Mouse (Mus musculus): ENCODE data around the gene Wdfy4.

The Wdfy4 gene

DNA sequence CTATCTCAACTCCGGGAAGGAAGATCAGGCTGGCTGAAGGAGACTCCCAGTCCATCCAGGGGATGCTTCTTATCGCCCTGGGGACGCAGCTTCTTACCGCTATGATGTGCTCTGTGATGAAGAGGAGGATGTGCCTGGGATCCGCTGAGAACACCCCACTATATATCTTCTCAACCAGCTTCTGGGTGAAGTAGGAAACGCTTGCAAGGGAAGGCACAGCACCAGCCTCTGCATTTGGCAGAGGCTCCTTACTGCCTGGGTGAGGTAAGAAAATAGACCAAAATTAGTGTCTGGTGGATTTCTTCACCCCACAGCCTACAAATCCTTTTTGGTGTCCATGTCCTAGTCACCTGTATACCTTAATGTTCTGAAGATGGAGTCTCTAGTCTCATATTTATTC lies 107.2 kb downstream of the Wdfy4 start:
- no peak for DNase-seq

DNA sequence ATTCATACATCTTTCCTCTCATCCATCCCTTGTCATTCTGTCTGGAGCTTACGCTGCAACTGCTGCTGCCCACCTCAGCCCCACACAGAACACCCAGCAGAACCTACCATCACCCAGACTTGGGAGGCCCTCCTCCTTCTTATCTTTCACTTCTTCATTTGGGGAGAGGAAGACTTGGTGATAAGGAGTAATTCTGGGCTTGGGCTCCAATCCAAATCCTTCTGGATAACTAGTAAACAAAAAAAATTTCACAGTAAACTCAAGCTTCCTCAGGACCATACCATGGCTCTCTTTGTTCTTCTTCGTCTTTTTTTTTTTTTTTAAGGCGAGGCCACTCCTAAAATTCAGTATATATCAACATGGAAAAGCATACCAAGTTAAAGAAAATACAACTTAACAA lies 112.0 kb downstream of the Wdfy4 start:
- no peak for DNase-seq

DNA sequence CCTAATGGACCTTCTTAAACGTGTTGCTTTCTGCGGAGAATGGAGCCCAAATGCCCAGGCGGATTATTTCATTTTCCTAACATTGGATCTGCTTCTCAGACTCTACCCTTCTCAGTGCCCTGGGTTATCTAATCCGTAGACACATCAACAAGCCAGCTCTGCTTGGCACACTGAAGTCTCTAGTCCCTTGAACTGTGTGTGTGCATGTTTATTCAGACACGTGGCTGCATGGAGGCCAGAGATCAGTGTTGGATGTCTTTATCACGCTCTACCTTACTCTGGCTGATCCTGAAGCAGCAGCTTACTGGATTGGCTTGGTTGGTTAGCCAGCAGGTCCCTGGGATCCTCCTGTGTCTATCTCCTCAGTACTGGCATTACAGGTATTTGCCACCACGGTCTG lies 113.0 kb downstream of the Wdfy4 start:
- no peak for DNase-seq

DNA sequence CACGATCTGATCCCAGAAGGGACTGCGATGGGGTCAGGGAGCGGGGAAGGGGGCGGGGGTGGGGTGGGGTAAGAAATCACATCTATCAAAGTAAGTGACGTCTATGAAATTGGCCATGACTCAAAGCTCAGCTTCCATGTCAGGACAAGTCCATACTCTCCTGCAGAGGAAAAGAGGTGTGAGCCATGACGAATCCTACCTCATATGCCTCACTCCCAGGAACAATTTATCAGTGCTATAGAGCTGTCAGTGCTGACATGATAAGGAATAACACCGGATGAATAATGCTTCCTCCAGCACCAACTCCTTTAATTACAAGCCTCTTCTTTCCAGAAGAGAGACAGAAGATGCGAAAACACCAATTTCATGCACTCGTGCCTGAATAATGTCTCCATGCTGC lies 117.6 kb downstream of the Wdfy4 start:
- no peak for DNase-seq

DNA sequence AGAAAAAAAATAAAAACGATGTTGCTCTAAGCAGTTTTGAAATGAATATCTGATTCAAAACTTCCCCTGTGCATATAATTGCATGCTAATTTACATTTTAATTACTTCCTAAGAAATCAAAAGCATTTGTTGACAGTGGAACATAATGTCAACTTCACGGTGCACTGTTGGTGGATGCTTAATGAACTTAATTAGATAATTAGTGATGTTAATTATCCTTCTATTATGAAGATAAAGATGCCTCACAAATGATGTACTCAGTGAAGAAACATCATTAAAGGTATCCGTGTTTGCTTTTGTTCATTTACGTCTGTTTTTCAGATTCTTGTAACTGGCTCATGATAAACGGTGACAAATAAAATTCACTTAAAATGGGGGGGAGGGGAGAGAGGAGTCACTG lies 122.3 kb downstream of the Wdfy4 start:
- DNase-seq = no peak

DNA sequence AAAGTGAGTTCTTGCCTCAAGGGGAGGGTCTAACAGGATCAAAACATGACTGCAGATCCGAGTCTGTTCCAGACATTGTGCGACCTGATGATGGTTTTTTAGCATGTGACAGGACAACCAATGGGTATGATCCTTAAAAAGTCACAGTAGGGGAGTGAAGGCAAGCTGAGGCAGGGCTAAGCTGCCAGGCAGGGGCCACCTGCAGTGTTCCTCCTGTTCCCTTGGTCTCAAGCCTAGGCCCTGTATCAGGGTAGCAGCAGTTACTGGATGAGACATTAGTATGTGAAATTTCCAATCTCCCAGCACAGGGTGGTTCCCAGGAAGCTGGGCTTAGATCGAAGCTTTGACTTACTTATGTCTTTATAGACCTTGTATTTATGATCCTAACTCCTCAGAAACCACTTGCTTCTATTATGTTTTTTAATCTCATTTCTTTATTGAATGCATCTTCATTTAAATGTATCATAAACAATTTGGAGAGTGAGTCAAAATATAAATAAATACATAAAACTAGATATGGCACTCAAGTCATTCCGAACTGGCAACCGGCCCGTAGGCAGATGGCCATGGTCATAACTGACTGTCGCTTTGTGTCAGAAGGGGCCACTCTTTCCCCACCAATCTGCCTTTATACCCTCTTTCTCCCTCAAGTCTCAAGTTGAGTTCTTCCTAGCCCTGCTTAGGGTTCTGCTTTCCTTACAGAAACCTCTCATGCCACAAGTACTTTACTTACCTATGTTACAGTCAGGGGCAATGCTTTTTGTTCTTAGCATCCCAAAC lies 126.2 kb downstream of the Wdfy4 start:
- no peak for DNase-seq

DNA sequence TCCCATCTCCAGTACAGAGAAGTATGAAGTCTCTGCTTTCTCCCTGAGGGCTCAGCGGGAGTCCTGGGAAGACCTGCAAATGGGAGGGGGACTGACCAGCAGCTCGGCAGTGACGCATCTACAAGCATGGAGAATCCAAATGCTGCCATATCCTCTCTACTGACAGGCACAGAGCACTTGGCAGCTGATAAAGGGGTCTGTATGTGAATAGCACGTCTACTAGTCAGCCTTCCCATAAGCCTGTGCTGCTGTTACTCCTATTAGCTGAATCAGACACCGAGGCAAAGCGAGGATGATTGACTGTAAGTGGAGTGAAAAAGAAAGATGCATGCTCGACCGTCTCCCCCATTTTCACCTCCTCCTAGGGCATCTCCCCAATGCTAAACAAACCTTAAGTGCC lies 131.9 kb downstream of the Wdfy4 start:
- DNase-seq = no peak

DNA sequence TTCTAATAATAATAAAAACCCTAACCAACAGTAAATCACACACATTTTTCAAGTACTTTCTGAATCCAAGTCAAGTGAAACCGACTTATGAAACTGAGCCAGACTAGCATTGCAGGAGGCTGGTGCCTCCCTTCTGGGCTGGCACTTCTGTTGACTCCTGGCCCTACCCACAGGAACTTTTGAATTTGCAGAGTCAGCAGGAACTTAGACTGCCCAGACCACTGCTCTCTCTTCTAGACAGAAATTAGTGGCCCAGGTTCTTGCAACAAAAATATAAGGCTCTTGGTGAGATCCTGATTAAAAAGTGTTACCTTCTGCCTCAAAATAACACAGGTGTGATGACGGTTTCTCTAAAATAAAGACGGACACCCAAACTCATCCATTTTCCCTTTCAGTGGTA lies 140.1 kb downstream of the Wdfy4 start:
- DNase-seq = no peak

DNA sequence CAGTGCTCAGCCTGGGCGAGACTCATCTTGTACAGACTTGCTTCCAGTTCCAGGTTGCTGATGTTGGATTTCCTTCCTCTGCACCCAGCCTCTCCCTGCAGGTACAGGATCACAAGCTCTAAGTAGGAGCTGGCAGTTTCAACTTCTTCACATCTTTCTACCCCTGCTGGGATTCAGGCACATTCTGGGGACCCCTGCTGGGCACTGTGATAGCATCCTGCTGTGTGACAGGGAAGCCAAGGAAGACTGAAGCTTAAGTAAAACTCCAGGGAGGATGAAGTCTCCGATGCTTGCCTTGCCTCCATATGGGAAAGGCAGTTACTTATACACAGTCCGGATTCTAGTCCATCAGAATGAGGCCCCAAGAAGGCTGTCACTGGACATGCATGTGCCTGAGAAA lies 148.5 kb downstream of the Wdfy4 start:
- DNase-seq = no peak

DNA sequence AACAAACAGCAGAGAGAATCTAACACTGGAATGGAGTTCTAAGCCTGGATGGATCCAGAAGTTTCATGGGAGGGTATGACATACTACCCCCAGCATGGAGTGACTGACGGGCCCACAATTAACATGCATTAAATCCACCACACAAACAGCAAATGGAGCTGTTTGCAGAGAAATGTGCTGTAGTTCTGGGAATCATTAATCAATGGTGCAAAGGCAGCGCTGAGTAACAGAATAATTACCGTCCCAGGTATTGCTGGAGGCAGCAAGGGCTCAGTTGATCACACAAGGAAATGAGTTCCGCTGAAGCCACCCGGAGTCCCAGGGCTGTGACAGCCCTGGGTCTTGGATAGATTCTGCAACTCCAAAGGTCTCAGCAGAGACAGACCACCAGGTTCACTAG lies 149.9 kb downstream of the Wdfy4 start:
- DNase-seq = no peak

DNA sequence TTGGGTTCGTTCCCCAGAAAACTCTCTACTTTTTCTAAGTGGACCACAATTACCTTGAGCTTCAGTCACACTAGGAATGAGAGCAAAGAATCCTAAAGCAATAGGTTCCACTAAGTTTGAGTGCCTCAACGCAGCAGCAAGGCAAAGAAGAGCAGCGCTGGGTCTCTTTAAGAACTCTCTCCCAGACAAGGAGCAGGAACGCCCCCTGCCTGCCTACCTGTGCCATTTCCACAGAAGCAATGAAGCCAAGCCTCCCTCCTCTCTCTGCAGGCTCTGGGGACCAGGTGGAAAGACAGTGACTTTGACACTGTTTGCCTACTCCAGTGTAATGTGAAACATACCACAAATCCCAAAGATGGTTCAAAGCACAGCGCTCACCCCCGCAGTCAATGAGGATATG lies 151.9 kb downstream of the Wdfy4 start:
- peak; percentile 29 for DNase-seq

DNA sequence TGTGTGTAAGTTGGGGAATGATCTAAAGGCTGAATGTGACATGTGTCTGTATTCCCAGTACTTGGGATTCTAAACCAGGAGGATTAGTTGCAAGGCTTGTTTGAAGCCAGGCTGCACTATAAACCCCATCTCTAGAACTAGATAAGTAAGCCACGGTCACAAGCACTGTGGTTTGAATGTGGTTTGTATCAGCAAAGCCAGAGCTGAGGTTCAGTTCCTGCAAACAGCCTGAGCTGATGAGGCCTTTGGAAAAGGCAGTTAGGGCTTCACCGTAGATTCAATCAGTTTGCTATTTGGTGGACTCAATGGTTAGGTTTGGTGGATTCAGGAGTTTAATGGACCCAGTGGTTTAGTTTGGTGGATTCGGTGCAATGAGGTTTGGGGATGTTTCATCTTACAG lies 154.5 kb downstream of the Wdfy4 start:
- DNase-seq = no peak

DNA sequence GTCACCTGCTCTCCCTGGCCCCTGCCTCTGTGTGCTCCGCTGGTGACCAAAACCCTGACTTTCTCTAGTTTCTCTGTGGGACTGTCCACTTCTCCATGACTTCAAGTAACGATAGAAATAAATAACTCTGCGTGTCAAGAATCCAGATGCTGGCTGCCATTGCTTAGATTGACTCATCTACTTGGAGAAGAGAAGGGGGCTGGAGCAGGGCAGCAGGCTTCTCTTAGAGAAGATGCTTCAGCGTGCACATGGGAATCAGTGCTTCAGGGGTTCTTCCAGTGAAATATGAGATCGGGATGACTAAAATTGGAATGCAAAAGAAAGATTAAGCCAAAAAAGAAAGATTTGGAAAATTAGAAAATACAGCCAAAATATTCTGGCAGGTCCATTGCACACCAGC lies 165.7 kb downstream of the Wdfy4 start:
- DNase-seq = no peak

DNA sequence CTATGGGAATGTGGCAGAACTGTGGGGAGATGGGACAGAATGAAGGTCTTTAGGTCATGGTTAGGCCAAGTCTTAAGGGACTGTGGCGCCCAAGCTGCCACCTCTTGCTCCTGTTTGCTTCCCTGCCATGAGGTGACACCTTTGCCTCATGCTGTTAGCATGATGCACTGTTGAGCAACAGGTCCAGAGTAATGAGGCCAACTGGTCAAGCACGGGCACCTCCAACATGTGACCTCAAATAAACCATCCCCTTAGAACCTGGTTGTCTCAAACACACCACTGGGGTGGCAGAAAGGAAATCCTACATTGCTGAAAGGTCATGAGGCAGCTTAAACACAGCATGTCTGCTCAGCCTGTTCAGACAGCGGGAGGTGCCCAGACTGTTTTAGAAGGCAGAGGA lies 166.3 kb downstream of the Wdfy4 start:
- DNase-seq = no peak

DNA sequence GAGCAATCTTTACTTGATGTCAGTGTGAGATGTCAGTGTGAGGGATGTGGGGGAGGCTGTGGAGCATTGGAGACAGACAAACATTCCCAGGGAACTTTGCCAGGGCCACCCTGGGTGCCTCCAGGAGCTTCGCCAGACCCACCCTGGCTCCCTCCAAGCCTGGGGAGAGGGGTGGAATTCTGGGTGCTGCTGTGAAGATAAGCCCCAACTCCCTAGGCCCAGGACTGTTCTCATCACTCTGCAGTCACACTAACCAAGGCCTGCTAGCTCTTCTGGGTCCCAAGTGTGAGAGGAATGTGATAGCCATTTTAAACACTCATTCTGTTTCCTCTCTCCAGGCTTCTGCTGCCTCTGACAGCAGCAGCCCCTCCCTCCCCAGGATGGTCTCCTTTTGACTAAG lies 177.7 kb downstream of the Wdfy4 start:
- DNase-seq = no peak

DNA sequence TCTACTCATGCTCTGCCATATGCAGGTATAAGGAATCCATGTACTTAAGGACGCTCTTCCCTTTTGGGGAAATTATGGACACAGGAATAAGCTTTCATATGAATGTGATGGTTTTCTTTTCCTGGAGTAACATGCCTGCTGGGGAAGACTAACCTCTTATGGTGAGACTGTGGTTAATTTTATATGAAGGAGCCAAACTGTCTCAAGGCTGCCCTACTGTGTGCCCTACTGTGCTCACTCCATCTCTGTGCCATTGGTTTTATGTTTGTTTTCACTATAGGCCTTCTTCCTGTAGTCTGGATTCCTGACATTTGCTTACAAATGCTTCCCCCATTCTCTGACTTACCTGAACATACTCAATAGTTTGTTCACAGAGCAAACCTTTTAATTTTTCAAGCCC lies 180.2 kb downstream of the Wdfy4 start:
- no peak for DNase-seq

DNA sequence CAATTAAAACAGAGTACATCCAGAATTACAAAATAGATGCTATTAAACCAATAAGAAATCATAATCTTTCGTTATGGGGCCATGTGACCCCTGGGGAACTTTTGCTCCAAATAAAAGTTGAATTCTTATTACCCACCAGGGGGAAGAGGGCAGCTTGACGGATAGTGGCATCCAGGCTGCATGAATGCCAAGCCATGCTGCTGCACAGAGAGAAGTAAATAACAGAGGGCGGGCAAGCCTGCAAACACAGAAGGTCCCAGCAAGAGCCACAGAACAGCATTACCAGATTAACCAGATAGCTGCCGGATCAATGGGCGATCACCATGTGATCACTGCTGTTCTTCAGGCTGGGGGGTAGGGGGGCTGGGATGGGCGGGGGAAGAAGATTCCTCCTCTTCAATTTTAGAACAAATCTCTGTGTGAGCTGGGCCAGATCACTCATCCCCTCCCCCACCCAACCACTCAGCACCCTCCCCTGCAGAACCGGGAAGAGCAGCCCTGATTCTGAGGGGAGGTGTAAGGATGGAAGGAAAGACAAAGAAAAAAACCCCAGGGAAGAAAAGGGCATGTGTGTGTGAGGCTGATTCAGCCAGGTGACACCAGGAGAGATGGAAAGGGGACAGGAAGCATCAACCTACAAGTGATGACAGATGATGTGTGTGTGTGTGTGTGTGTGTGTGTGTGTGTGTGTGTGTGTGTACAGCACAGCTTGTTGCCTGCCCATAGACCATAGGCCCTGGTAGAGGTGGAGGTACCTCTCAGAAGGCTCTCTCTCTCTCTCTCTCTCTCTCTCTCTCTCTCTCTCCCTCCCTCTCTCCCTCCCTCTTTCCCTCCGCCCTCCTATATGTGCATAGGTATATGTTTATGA lies 185.0 kb downstream of the Wdfy4 start:
- DNase-seq = no peak

DNA sequence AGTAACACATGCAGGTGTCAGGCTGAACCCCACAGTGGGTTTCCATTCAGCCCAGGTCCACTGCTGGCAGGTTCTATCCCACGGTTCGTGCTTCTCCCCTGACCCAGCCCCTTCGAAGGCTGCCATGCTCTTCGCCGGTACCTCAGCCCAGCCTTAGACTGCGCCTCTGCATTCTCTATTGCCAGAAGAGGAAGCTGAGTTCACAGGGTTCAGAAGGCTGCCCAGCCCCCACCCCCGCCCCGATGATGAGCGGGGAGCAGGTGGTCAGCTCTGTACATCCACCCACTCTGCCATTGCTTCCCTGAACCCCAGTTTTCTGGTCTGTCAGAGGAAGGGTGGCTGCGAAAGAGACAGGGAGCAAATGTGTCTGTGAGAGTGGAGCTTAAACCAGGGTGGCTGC lies 185.8 kb downstream of the Wdfy4 start:
- no peak for DNase-seq

DNA sequence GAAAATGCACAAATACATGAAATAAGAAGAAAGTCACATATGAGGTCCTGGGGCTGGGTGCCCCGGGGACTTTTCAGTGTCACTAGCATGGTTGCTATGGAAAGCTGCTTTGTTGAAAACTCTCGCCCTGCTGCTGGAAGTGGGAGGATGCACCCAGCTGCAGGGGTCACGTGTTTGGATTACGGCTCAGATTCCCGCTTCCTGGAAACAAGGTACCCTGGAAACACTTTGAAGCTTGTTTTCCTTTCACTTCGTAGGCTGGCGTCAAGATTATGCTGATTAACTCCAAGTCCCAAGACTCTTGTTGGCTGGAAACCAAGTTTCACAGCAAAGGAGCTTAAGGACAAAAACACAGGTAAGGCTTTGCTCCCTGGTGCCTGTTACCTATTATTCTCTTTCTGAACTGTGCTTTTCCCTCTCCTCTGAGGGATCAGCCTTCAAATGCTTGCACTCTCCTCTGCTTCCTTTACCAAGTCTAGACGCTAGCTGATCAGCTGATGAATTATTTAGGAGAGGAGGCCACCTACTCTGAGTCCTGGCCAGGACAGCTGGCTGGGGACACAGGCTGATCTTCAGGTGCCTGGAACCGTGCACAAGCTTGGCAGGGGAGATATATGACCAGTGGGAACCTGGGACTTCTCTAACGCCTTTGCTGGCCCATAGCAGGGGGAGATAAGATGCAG lies 190.2 kb downstream of the Wdfy4 start:
- DNase-seq = no peak

DNA sequence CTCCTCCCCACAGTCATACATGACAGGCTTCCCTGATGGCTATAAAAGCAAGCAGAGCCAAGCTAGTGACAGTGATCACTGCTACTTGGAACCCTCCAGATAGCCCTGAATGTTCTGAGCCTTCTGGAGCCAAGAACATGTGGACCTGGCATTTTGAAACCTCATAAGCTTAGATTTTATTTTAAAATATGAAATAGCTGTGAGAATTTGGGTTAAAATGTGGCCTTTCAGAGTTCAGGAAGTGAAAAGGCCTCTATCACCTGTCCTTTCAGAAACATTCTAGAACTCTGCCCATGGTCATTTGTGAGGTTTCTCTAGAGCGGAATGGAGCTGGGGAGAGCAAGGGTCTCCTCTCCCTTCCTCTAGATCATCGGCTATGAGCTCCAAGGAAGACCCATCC lies 194.2 kb downstream of the Wdfy4 start, which contains the start of gene Lrrc18:
Gene Lrrc18 (plus strand): TSS at position 301 of the 400 bp plus-strand sequence.
- DNase-seq = no peak

DNA sequence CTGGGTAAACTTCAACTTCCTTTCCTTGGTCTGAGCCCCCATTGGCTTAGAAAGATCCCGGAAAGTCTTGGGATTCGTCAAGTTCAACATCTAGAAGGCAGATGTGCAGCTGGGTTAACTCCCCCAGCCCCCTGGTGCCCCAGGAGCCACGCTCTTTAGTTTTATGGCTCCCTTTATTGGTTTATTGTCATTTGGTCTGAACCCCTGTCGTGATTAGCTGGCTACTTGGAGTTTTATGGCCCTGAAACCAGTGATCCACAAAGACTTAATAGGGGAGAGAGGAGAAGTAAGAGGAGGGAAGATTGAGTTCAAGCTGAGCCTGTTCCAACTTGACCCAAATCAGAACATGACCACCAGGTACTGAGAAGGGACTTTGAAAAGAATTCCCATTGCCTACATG lies 198.6 kb downstream of the Wdfy4 start:
- no peak for DNase-seq

DNA sequence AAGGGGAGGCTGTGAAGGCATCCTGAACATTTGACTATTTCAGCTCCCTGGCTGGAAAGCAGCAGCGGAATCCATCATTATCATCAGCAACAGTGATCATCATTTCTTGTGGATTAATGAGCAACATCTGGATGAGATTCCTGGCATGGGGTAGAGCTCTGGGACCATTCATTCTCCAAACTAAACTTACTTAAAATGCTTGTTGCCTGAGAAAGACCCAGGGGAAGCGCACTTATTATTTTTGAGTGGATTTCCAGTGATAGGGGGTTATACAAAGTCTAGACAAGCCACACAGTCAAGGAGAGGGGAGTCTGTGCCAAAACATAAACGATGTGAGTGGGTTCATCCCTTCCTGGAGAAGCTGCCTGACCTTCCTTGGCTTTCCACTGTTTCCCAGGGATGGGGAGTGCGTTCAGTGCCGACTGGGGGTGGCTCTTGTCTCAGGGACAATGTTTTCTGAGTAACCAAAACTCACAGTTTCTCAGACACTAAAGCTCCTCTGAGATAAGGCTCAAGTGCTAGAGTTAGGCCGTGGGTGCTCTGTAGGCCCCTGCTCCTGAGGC lies 201.1 kb downstream of the Wdfy4 start:
- DNase-seq = no peak

DNA sequence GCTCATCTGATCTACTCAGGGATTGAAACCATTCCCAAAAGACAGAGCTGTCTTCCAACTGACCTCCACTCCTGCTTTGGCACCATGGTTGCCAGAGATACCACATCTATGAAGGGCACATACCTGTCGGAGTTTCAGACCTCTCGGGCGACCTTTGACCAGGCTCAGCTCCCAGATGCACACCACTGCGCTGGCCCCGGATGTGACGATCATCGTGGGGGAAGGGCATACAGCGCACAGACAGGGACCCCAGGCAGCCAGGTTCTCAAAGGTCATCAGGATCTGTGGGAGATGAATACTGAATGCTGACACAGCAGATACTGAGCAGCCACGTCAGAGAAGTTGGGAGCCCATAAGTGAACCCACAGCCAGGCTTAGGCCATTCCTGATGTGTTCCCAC lies 214.6 kb downstream of the Wdfy4 start:
- DNase-seq = no peak

Measured in thymus, postnatal 4 days (tissue).